Mouse (Mus musculus) adrenal gland, adult (tissue): ENCODE results near the gene Cntn4.

Source experiments
- DNase-seq, 2 experiments: peaks; one replicate each; pipeline ENCODE4 v3.0.0; 2022 to 2023; ENCODE audit warnings: low spot score in 1 of 2; ENCODE audit not compliant: inconsistent age in 2 of 2

Cntn4 gene

GRCm38 (mm10) chr6:106078071-106078603 lies 400.7 kb downstream of the Cntn4 start:
- no peak for DNase-seq

GRCm38 (mm10) chr6:106078629-106079028 lies 401.2 kb downstream of the Cntn4 start:
- no peak for DNase-seq

DNA sequence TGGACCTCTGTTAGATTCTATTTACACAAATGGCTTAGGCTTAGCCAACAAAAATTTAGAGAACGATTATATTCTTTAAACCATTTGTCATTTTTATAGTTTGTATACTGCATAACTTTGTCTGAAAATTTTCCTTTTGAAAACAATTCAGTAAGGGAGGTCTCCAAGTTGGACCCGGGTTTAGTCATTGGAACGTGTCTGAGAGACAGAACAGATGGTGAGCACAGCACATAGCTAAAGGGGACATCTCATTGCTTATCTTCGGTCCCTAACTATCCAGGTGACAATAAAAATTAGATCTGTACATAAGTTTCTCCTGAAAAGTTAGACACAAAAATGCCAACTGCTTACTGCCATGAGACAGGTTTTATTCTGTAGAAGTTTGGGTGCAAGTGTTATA lies 420.4 kb downstream of the Cntn4 start:
- no peak for DNase-seq

DNA sequence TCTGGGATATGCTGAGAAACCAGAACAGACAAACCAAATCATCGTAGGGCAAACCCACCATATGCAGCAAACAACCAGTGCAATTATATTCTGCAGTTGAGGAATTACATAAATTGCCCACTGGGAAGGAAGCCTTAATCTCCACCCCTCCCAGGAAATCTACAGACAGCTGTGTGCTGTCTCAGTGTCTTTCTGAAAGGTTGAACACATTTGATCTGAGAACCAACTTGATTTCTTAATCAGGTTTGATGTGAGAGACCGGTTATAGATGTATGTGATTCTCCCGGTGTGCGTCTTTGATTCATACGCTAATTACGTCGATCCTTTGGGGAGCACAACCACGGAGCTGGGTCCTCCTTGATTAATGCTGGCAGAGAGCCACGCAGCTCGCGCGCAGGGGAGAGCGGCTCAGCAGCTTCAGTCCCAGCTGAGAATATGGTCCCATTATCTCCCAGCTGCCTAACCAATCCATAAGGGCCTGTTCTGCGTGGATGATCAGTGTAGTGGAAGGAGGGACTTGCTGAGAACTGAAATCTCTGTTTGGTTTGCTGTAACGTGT lies 441.1 kb downstream of the Cntn4 start:
- DNase-seq = peak; percentile 24 to 71

DNA sequence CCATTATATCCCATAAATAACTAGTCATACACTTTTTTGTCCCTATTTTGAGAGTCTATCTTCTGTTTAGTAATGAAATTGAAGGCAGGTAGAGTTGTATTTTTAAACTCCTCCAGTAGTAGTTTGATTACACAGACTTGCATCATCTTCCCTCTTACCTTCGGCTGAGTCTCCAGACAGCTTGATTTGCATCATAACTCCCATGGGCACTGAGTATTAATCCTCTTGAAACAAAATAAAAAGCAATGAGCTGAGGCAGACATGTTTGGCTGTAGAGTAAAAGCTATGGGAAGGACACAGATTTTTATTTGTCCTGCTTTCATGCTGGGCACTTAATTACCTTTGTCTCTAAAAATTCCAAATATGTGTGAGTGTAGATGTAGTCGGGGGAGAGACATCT lies 476.1 kb downstream of the Cntn4 start:
- no peak for DNase-seq

DNA sequence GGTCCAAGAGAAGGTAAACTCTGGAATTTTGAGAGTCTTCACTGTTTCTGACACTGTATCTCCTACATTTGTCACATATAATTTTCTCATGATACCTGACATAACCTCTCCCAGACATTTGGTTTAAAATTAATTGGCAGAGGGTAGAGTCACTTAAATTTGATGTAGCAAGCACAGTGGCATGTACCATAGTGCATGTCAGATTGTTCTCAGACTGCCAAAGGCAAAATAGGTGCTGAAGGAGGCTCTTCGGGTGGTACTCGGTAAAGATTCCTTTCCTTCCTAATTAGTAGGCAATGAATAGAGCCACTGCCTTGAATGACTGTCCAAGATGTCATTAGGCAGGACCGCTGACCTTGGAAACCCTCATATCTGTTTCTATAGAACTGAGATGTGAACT lies 477.9 kb downstream of the Cntn4 start:
- no peak for DNase-seq

- no peak for DNase-seq
These were observed 500.1 kb downstream of the Cntn4 start for GRCm38 (mm10) chr6:106177546-106177945.

GRCm38 (mm10) chr6:106181596-106181995 lies 504.1 kb downstream of the Cntn4 start:
- no peak for DNase-seq

DNA sequence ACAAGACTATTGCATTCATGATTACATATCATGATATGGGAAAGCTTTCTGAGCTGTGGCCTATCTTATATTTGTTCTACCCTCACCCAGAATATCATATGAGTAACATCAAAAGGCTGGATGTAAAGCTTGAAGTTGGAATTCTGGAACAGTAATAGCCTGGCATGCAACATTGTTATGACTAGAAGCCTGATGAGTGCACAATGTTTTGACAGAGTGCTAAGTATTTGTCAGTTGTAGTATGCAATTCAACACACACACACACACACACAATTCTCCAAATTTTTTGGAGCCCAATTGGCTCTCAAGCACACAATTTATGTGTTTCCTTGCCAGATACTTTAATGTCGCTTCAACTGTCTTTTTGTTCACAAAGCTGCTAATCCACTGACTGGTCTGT lies 523.5 kb downstream of the Cntn4 start:
- no peak for DNase-seq

GRCm38 (mm10) chr6:106207401-106207800 lies 529.9 kb downstream of the Cntn4 start:
- DNase-seq = peak; percentile 40 to 78

GRCm38 (mm10) chr6:106213071-106213470 lies 535.6 kb downstream of the Cntn4 start:
- DNase-seq = peak in 1 of 2 experiments; percentile 20

DNA sequence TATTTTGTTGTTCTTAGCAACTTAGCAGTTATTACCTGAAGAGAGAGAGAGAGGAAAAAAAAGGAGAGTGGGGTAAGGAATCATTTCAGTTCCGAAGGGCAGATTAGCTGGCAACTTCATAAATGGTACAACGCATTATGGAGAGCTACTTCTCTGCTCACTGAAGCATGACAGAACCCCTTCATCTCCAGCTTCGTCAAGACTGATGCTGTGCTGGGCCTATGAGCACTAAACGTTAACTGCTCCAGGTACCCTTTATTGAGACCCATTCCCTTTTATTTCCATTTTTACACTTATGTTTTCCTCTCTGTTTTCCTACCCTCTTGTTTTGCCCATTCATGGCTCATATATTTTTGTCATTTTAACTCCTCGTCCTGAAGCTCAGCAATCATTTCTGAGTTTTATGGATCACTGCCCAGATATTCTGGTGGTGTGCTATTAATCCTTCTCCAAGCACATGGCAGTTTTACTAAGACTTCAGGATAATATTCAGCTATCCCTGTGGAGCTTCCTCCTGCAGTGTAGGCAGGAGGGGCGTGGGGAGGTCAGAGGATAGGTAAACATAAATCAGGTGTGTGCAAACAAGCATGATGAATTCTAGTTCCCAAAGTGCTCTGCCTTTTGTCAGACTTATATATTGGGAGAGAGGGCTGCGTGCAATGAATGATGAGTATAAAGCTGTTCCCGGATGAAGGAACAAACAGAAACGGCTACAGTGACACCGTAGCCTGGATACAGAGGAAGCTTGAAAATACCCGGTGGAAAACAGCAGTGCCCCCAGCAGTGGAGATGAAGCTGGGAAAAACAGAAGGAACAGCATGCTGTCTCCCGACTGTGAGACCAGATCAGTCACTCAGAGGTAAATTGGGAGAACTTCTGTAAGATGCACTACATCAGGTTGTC lies 559.8 kb downstream of the Cntn4 start:
- no peak for DNase-seq

DNA sequence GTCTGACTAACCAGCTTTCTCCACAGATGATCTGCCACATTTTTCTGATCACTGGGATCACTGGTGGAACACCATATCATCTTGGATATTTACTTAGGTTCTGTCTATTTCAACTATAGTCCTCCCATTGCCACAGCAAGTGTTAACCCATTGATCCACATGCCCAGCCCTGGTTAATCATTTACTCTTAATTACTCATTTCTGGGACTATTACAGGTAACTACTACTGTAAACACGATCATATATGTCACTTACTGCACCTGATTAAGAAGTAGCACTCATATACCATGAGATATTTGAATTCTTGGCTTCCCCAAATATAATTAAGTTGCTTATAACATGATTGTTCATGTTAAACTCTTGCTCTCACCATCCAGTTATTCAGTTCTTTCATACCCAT lies 564.1 kb downstream of the Cntn4 start:
- no peak for DNase-seq

DNA sequence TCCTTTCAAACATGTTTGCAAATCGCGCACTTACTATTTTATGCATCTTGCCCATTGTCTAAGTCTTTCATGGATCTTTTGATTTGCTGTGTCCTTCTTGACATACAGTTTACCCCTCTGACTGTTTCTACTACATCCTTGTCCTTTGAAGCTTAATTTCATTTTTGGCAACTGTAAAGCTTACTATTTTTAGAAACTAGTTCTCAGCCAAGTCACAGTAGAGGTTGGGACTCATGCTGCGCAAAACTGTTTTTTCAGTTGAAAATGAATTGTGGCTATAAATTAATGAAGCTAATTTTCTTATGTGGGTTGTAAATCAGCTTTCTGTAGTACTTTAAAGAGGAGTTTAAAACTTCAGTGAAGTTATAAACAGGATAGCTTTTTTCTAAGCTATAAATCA lies 585.9 kb downstream of the Cntn4 start:
- no peak for DNase-seq

DNA sequence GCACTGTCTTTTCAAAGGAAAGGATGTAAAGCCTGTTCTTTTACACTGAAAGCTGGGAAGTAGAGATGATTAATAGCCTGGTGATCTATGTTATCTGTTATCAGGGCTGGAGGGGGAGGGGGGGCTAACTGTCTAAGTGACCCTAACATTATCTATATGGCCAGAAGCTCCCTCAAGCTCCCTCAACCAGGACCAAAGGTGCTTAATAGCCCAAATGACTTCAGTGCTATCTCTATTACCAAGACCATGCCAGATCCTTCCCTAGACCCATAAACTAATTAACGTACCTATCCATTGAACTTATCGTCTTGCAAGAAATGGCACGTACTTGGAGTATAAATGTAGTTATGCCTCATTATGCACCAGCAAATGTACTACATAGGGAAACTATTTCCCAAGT lies 588.0 kb downstream of the Cntn4 start:
- no peak for DNase-seq

- no peak for DNase-seq
These were observed 588.8 kb downstream of the Cntn4 start for GRCm38 (mm10) chr6:106266304-106266703.

- no peak for DNase-seq
These were observed 591.3 kb downstream of the Cntn4 start for GRCm38 (mm10) chr6:106268723-106269122.

DNA sequence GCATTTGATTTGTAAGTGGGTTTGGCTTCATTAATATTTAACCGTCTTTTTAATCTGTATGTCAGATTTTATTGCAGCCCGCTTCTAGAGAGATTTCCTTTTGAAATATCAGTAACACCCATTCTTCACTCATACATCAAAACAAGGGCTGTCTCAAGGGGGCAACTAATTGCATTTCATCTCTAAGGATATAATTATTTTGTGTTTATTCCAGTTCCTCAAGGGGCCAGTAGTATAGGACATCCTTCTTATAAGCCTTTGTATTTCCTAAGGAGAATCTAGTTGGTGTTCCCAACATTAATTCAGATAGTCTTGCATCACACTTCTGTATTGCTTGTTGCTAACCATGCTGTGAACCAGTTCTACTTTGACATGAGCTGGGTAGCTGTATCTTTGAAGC lies 599.7 kb downstream of the Cntn4 start:
- no peak for DNase-seq

DNA sequence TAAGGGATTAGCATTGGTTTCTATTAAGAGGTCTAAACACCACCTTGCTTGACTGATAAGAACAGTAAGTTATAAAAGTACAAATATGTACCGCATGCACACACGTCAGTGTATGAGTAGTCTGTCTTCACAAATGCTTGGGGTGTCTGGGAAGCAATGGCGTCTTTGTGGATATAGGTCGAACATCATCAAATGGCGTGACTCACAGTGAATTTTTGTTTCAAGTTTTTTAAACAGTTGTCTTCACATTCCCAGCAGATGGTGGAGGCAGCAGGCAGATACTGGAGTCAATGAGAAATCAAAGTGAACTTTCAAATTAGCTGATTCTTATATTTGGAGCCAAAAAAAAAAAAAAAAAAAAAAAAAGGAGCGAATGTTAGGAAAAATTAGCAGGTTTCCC lies 604.2 kb downstream of the Cntn4 start:
- no peak for DNase-seq

DNA sequence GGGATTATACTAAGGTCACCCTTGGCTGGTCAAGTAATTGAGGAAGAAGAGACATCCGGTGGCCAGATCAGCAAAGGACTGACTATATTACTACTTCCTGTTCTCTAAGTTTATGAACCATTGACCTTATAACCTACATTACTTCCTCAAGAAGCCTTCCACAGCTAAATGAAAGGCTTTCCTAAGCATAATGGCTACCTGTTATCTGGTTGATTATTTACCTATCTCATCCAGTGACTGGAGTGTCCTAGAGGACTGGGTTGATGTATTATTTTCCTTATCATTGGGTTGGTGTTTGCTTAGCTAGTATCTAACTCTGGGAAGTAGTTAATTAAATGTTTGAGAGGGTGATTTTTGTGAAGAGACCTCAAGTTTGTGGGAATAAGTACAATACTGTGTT lies 606.4 kb downstream of the Cntn4 start:
- no peak for DNase-seq

DNA sequence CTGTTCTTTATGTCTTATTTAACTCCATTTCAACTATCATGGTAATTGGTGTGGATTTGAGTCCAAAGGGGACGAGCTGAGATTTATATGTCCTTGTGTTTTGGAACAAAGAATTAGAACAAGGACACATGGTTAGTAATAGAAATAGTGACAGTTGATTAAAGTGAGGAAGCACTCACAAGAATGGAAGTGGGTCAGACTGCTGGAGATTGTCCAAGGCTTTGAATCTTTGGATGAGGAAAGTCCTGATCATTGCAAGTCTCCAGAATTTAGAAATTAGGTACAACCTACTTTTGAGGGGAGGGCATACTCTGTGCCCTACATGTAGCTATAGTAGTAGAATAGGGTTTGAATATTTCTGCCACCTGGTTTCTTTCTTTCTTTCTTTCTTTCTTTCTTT lies 622.0 kb downstream of the Cntn4 start:
- DNase-seq = peak; percentile 36 to 83

DNA sequence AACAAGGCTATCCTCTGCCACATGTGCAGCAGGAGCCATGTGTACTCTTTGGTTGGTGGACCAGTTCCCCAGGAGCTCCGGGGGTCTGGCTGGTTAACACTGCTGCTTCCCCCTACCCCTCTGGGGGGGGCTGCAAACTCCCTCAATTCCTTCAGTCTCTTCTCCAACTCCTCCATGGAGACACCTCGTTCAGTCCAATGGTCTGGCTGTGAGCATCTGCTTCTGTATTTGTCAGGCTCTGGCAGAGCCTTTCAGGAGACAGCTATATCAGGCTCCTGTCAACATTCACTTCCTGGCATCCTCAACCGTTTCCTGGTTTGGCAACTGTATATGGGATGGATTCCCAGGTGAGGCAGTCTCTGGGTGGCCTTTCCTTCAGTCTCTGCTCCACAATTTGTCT lies 622.7 kb downstream of the Cntn4 start:
- DNase-seq = peak in 1 of 2 experiments; percentile 35
